Mouse (Mus musculus): ENCODE measurements at regions not wholly inside any gene's neighbourhood (a gene's known extent, or its start where the extent isn't known, plus 50 kb on each side); places are given as distances from the start of the nearest gene placed in this dataset.

DNA sequence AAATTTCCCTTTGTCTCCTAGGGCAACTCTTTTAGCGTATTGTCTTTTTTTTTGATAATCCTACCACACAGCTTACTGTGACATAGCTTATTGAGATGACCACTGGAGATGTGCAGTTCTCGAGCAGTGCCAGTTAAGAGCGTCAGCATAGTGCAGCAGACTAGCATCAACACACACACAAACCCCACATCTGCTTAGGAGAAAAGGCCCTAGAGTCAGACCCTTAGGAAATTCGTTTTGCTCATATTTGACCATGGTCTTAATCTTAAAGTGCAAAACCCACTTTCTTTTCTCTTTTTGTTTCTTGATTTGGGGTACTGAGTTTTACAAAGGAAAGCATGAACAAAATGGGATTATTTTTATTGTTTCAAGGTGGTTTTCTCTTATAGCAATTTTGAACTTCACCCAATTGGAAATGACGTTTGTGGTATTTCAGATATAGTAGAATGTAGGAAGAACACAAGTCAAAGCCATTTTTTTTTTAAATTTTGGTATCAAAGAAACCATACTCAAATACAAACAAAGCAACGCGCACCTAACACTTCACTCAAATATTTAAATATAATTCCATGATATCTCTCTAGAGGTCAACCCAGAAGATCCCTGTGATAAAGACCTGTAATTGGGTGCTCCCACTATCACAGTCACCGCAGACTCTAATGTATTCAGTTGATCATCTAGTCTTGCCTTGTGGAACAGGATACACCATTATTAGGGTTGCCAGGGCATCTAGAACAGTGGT is 116.7 kb upstream of the Itga4 start:
- TF ChIP-seq CTCF (IDR thresholded peaks at IDR 0.05; ENCODE audit: low read depth, low read length), result no peak
- no peak for TF ChIP-seq POLR2A (IDR thresholded peaks at IDR 0.05; ENCODE audit: borderline replicate concordance, low read depth, low read length)
